Mouse (Mus musculus) lung, postnatal 0 days (tissue): ENCODE measurements around the gene Hdac9. TPM values are rescaled to one million over a fixed set of nuclear protein-coding genes. Genes with fewer than 3 reads are reported as not detected.
A peak's percentile ranks its signal among the peaks of the same experiment; 100 is the strongest.

Experiments used
- ATAC-seq: fragments of 200-750 bp; cut with Nextera tagmentation; 2 replicates; pipeline ENCODE4 v1.8.0; 2017; ENCODE audit warnings: moderate library complexity
- DNase-seq: peaks from one replicate; pipeline ENCODE4 v3.0.0-alpha.2; 2016; ENCODE audit warnings: low spot score
- H3K27ac ChIP-seq: fragments of 300-500 bp; sonication (generic); 2 replicates; pipeline ENCODE4 v1.5.1; 2014; ENCODE audit warnings: antibody characterized with exemption, mild to moderate bottlenecking, low read length, mixed read lengths
- H3K27me3 ChIP-seq: fragments of 300-500 bp; sonication (generic); replicated peaks from 2 replicates; pipeline ENCODE4 v1.6.1; 2014; ENCODE audit warnings: low read length, mixed read lengths; ENCODE audit not compliant: insufficient read depth
- H3K36me3 ChIP-seq: fragments of 300-500 bp; sonication (generic); 2 replicates; pipeline ENCODE4 v1.6.1; 2014; ENCODE audit warnings: low read length, mixed read lengths; ENCODE audit not compliant: insufficient read depth
- H3K4me1 ChIP-seq: fragments of 300-500 bp; sonication (generic); 2 replicates; pipeline ENCODE4 v1.6.1; 2014; ENCODE audit warnings: antibody characterized with exemption, low read depth, low read length, mixed read lengths; ENCODE audit not compliant: insufficient read depth
- H3K4me2 ChIP-seq: fragments of 300-500 bp; sonication (generic); replicated peaks from 2 replicates; pipeline ENCODE4 v1.6.1; 2014; ENCODE audit warnings: low read depth, mild to moderate bottlenecking, low read length, moderate library complexity, mixed read lengths
- H3K4me3 ChIP-seq: fragments of 300-500 bp; sonication (generic); 2 replicates; pipeline ENCODE4 v1.5.1; 2014; ENCODE audit warnings: low read depth, low read length
- H3K9ac ChIP-seq: fragments of 300-500 bp; sonication (generic); replicated peaks from 2 replicates; pipeline ENCODE4 v1.6.1; 2014; ENCODE audit warnings: low read depth, mild to moderate bottlenecking
- H3K9me3 ChIP-seq: fragments of 300-500 bp; sonication (generic); 2 replicates; pipeline ENCODE4 v1.6.1; 2016; ENCODE audit warnings: low read length, mixed read lengths
- CTCF ChIP-seq: IDR thresholded peaks from 2 replicates; pipeline ENCODE4 v1.5.1; 2016; ENCODE audit warnings: antibody characterized with exemption, mild to moderate bottlenecking
- EP300 ChIP-seq: IDR thresholded peaks from 2 replicates; pipeline ENCODE4 v1.6.1; 2016; ENCODE audit warnings: antibody characterized with exemption, mild to moderate bottlenecking, control low read depth
- WGBS: fragments of 180-500 bp; shearing (Covaris S2); extraction: QIAGEN DNeasy Blood & Tissue Kit; methylation state at CpG from one replicate; pipeline ENCODE4 v1.1.7; 2014; 5-methylcytosine and 5-hydroxymethylcytosine counted together
- polyA plus RNA-seq: library from polyadenylated mRNA; unstranded; fragments of >200 nt; fragmentation: Nextera tagmentation; extraction: Ambion mirVana; gene quantifications from 2 replicates; pipeline ENCODE4 v1.2.1, GENCODE M21; 2015

The Hdac9 gene
- polyA plus RNA-seq, 1 experiment from 2014 or later, result 6.0 TPM

DNA sequence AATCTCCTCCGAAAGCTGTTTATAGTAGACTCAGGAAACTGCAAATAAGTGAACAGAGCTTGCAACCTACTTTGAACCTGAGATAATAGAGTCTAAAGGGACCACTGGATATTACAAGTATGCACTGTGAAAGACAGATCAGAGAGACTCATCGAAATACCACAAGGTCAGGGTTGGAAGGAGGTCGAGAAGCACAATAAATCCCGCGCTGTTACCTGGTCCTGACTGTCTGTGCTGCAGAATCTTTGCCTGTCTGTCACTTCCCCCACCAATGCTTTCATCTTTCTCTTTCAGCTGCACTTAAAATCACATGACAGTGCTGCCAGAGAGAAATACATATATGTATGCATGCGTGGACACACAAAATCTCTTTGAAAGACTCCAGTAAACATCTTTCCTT is 760.6 kb downstream of the Hdac9 start:
- 78% methylated on average over 6 of the region's 6 CpGs for WGBS

DNA sequence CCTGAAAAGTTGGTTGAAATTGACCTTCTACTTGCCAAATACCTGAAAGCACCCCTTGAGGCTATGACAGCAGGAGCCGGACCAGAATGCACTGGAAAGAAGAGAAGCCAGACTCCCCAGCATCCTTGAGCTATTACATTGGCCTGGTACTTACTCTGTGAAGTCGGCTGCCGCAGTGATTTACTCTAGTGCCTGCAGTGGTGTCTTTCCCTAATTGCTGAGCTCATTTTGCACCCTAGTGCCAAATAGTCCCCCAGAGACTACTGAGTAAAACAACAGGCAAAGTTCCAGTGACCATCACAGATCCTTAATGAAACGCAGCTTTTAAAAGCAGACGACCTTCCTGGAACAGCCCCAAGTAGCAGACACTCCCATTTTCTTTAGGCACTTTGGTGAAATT is 761.2 kb downstream of the Hdac9 start:
- Histone ChIP-seq H3K4me2 (no peak overlapping the region), H3K9ac (no peak overlapping the region), H3K9me3 (no peaks in the 10 kb centered on the region), H3K4me1 (no peaks in the 10 kb centered on the region), H3K27ac (no peak overlapping the region), H3K27me3 (no peaks in the 10 kb centered on the region), H3K4me3 (no peak overlapping the region), H3K36me3 (no peaks in the 10 kb centered on the region)
- WGBS, result 50% methylated on average over 5 of the region's 5 CpGs
- DNase-seq, result no peak
- ATAC-seq, result no peak
- no peak for TF ChIP-seq EP300
- no peak for TF ChIP-seq CTCF

More for the DNA sequence above, 760.6 kb downstream of the Hdac9 start:
- TF ChIP-seq EP300, result no peak
- no peak for TF ChIP-seq CTCF
- Histone ChIP-seq H3K36me3 (no peaks in the 10 kb centered on the region), H3K9ac (no peak overlapping the region), H3K4me2 (no peak overlapping the region), H3K4me3 (no peak overlapping the region), H3K27ac (no peak overlapping the region), H3K27me3 (no peaks in the 10 kb centered on the region), H3K4me1 (no peaks in the 10 kb centered on the region), H3K9me3 (no peaks in the 10 kb centered on the region)
- DNase-seq (no peak), ATAC-seq (no peak)

DNA sequence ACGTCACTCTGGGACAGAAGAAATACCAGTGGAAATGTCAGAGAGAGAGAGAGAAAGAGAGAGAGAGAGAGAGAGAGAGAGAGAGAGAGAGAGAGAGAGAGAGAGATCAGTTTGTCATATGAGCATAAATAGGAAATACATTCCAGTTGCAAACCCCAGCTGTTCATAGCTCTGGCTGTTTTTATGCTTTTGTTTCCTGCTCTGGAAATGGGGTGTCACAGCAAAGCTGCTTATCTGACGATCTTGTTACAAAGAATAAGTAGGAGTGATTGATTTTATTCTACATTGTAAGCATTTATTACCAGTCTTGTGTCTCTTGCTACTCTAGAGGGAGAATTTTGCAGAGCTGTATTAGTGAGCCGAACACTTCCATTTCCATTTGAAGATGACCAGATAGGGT is 762.1 kb downstream of the Hdac9 start:
- WGBS, result 48% methylated on average over 3 of the region's 3 CpGs
- no peak for ATAC-seq
- DNase-seq, result peak; percentile 7

DNA sequence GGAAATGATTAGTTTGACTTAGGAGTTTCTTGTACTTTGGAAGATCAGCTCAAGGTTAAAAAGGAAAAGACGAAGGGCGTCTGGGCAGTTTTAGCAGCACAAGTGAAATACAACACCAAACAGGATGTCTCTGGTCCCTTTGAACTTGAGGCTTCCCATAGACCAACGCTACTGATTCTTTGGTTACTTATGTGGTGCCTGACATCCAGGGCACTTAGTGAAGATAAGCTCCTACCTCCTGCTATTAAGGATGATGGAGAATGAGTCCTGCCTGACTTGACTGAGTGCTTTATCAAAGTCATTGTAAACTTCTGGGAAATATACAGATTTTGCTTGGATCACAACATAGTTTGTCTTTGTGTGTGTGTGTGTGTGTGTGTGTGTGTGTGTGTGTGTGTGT is 765.6 kb downstream of the Hdac9 start:
- Histone ChIP-seq H3K27ac (no peak overlapping the region), H3K9ac (no peak overlapping the region), H3K36me3 (no peaks in the 10 kb centered on the region), H3K27me3 (no peaks in the 10 kb centered on the region), H3K9me3 (no peaks in the 10 kb centered on the region), H3K4me2 (no peak overlapping the region), H3K4me3 (no peak overlapping the region), H3K4me1 (no peaks in the 10 kb centered on the region)
- no peak for DNase-seq
- 13% methylated on average over 3 of the region's 3 CpGs for WGBS
- no peak for ATAC-seq
- TF ChIP-seq CTCF, result no peak
- TF ChIP-seq EP300, result no peak

More for the DNA sequence above, 762.1 kb downstream of the Hdac9 start:
- H3K36me3 ChIP-seq, result no peaks in the 10 kb centered on the region
- H3K27ac ChIP-seq, result no peak overlapping the region
- TF ChIP-seq EP300, result no peak
- TF ChIP-seq CTCF, result no peak
- H3K9ac ChIP-seq, result no peak overlapping the region
- no peaks in the 10 kb centered on the region for H3K4me1 ChIP-seq
- no peak overlapping the region for H3K4me3 ChIP-seq
- no peak overlapping the region for H3K4me2 ChIP-seq
- H3K9me3 ChIP-seq, result no peaks in the 10 kb centered on the region
- H3K27me3 ChIP-seq, result no peaks in the 10 kb centered on the region

DNA sequence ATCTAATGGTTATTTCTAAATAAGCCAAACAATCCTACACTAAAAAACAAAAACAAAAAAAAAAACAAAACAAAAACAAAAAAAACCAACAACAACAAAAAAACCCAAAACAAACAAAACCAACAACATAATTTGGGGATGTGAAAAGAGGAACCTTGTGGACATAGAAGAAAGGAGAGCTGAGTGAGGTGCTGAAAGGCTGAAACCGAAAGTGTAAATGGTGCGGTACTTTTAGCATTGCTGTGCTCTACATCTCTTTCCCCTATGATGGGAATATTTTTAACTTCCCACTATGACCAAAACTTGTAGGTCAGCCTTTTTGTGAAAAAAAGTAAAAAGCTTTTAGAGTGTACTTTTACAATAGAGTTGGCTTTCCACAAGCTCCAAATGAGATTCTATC is 774.2 kb downstream of the Hdac9 start:
- TF ChIP-seq EP300 (no peak), CTCF (no peak)
- WGBS, result 61% methylated on average over 2 of the region's 2 CpGs

DNA sequence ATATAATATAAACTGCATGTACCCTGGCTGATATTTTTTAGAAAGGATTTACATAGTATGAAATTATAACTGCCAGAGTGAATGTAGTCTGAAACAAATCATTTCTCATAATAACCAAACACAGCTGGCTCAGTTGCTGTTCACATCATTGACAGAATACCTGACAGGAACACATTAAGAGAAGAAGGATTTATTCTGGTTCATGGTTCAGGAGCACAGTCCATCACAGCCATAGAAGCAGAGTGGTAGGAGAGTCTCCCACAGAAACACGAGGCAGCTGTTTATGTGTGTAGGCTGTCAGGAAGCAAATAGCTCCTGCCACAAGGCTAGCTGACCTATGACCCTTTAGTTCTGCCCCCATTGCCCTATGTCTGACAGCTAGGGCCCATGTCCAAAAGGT is 803.6 kb downstream of the Hdac9 start:
- ATAC-seq, result no peak

More for the DNA sequence above, 774.2 kb downstream of the Hdac9 start:
- Histone ChIP-seq H3K4me3 (no peak overlapping the region), H3K4me1 (no peaks in the 10 kb centered on the region), H3K9ac (no peak overlapping the region), H3K27me3 (no peaks in the 10 kb centered on the region), H3K36me3 (no peaks in the 10 kb centered on the region), H3K9me3 (no peaks in the 10 kb centered on the region), H3K27ac (no peak overlapping the region), H3K4me2 (no peak overlapping the region)
- ATAC-seq (no peak), DNase-seq (no peak)

DNA sequence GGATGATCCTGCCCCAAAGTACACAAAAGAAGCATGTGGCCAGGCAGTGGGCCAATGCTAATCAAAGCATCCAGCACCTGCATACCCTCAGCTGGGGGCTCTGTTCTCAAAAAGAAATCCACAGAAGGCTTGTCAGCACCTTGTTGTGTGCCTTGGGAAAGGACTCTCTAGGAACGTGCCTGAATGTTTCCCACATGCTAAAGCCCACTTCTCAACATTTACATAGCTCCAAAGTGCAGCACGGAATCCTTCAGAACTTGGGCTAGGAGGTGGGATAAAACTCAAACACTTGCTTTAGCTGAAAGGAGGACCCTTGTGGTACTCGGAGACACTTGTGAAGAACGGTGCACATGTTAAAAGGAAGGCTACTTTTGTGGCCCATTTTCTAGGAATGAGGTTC is 823.9 kb downstream of the Hdac9 start:
- Histone ChIP-seq H3K4me2 (no peak overlapping the region), H3K27me3 (no peaks in the 10 kb centered on the region), H3K4me1 (no peaks in the 10 kb centered on the region), H3K9me3 (no peaks in the 10 kb centered on the region), H3K4me3 (no peak overlapping the region), H3K9ac (no peak overlapping the region), H3K36me3 (no peaks in the 10 kb centered on the region), H3K27ac (no peak overlapping the region)
- 51% methylated on average over 4 of the region's 4 CpGs for WGBS
- ATAC-seq, result no peak
- no peak for DNase-seq
- TF ChIP-seq EP300 (no peak), CTCF (no peak)

More for the DNA sequence above, 803.6 kb downstream of the Hdac9 start:
- no peak overlapping the region for H3K4me2 ChIP-seq
- H3K4me1 ChIP-seq, result no peaks in the 10 kb centered on the region
- H3K27ac ChIP-seq, result no peak overlapping the region
- H3K36me3 ChIP-seq, result no peaks in the 10 kb centered on the region
- no peaks in the 10 kb centered on the region for H3K27me3 ChIP-seq
- 21% methylated on average over 1 of the region's 1 CpGs for WGBS
- no peak overlapping the region for H3K9ac ChIP-seq
- no peak for DNase-seq
- no peak overlapping the region for H3K4me3 ChIP-seq
- no peak for TF ChIP-seq EP300
- TF ChIP-seq CTCF, result no peak
- H3K9me3 ChIP-seq, result no peaks in the 10 kb centered on the region
